Mouse (Mus musculus) gastrocnemius, postnatal 36 days (tissue): ENCODE data around the gene Mindy4. TPM values are rescaled to one million over a fixed set of nuclear protein-coding genes. Genes with fewer than 3 reads are reported as not detected.

ENCODE experiments used
- DNase-seq, 2 experiments: peaks; one replicate each; pipeline ENCODE4 v3.0.0; 2022
- intact Hi-C: fragments of 180-260 bp; cut with DNase I; formaldehyde crosslinking; loops from one replicate; pipeline ENCODE4 v1.15.1; 2025
- total RNA-seq, 2 experiments: library from RNA; stranded (reverse); gene quantifications; 2 replicates each; pipeline ENCODE4 v1.2.3; 2021

Mindy4 gene
- total RNA-seq, 2 experiments from 2014 or later = 3.0 to 3.4 TPM

DNA sequence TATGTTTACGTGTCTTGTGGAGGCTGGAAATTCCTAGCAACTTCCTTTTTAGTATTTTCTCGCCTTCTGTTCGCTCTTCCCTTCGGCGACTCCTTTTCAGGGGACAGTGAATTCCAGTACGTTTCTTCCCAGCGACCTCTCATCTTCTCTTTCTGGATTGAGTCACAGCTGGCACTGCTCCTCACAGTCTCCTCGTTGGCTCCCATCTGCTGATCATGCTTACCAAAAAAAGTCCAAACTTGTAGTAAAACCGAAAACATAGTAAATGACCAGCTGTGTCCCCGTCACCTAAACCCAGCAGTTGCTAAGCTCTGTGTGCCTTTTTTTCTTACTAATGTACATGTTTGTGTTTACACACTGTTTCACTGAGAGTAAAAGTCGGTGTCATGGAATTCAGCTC lies 47.6 kb downstream of the Mindy4 start:
- intact Hi-C loops = no loop called here

DNA sequence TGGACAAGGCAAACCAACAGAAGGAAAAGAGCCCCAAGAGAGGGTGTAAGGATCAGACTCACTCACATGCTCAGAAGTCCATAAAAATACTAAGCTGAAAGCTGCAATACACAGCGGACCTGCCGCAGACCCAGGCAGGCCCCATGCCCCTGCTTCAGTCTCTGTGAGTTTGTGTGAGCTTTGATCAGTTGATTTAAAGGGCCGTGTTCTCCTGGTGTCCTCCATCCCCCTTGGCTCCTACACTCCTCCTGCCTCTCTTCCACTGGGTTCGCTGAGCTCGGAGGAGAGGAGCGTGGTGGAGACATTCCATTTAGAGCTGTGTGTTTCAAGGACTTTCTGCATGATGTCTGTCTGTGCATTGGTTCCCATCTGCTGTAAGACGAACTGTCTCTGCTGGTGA lies 48.4 kb downstream of the Mindy4 start:
- intact Hi-C loops = no loop called here
- no peak for DNase-seq

More for the DNA sequence above, 47.6 kb downstream of the Mindy4 start:
- no peak for DNase-seq

DNA sequence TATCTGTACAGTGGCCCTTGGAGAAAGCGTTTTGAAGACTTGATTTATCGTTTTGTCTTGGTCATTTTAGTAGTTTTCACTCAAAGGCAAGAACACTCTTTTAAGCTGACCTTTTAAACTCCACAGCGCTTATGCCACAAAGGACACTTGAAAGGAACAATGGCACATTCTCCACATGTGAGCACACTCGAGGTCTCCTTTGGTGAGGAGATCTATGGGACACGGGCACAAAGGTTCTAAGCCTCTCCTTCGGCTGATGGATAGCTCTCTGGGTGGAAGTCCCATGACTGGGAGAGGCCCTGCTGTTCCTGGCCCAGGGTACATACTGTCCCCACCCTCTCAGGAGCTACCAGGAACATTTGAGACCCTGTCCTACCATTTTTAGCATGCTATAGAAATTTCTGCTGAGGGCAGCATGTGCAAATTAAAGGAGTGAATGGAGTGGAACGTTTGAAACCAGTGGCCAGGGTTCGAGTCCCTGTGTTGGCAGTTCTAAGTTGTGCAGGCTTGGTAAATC lies 49.6 kb downstream of the Mindy4 start:
- intact Hi-C loops = no loop called here
- DNase-seq = no peak

GRCm38 (mm10) chr6:55256500-55257191 lies 53.5 kb downstream of the Mindy4 start:
- DNase-seq = no peak
- intact Hi-C loops = no loop called here

DNA sequence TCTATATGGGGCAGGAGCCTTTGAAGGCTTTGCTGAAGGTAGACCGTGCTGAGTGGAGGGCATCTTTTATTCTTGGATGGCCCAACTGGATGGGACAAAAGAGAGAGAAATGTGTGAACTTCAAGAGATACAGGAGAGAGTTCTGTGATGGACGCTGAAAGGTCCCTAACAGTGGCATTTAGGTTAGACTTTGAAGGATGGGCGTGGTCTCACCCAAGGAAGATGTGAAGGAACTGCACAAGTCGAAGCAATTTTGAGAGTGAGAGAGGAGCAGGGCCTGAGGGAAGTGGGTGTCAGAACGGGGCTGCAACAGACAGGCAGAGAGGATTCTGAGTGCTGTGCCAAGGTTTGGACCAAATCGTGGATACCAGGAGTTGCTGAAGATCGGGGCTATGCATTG lies 54.1 kb downstream of the Mindy4 start:
- DNase-seq = no peak
- intact Hi-C loops = no loop called here

- intact Hi-C loops = no loop called here
These were observed 55.5 kb downstream of the Mindy4 start for GRCm38 (mm10) chr6:55258428-55259325.

DNA sequence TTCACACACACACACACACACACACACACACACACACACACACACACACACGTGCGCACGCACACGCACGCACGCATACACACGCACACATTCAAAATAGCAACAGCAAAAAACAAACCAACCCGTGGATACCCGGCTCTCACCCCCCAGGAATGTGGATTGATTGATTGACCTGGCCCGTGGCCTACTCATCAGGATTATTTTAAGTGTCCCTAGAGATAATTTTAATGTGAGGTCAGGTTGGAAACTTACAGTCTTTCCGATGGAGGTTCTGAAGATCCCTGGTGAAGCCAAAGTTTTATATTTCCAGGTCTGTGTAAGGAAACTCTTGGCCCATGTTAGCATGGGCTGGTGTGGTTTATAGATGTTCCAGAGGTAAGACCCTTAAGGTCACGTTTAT lies 59.0 kb downstream of the Mindy4 start:
- DNase-seq = no peak
- intact Hi-C loops = no loop called here

More at GRCm38 (mm10) chr6:55258428-55259325, 55.5 kb downstream of the Mindy4 start:
- DNase-seq = no peak

DNA sequence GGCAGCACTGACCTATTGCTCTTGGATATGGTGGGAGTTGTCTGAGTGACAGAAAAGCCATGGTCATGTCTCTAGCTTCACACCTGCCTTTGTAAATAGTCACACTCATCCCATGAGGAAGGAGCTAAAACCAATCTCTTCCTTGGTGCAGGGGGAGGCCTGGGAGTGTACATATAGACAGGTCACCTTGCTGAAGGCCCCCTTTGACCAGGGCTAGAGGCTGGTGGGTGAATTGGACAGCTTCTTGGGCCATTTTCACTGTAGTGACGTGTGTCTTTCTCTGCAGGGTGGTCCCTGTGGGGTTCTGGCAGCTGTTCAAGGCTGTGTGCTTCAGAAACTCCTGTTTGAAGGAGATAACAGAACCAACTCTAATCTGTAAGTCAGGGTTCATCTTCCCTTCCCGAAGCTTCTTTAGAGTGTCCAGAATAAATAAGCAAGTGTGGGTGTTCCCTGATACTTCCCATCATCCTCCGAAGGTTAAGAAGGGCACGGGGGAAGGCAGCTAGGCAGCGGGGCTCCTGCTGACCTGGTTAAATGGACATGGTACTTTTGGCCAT lies 60.4 kb downstream of the Mindy4 start:
- DNase-seq = no peak
- intact Hi-C loops = no loop called here

DNA sequence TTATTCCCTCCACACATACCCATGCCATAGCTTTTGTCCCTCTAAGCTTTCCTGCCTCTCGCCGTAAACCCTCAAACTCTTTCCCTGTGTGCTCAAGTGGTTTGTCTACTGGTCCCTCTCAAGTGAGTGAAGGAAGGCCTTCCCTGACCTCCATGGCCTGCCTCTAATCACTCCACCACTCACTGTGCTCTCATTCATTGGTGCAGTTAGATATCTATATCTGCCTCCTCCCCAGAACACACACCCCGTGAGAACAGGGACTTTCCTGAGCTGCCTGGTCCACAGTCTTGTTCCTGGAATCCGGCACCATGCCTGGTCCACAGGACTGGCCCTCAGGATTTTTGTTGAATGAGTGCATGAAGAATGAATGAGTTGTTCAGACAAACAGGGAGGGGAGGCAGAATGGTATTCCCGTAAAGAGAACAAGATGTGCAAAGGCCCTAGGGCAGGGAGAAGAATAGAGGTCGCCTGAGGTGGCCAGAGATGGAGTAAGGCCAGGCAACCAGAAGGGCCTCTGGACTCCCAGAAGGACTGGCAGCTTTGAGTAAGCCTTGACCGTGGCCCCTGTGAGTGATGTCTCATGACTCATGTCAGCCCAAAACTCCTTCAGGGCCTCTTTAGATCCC lies 61.7 kb downstream of the Mindy4 start:
- DNase-seq = no peak
- intact Hi-C loops = no loop called here

DNA sequence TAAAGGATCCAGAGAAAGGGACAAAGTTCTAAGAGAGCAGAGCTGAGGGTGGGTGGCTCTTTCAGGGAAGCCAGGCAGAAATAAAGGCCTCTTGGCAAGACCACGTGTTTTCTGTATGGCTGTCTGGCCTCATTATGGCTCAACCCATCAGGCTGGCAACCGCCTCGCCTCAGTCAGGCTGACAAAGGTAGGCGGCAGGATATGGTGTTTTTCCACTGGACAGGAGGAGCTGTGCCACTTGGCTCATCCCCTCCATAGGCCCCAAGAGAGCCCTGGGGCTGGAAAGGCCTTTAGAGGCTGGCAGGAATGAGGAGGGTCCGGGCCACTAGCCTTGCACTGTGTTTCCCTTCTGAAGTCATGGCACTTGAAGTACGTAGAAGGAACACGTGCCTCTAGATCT lies 69.8 kb downstream of the Mindy4 start:
- intact Hi-C loops = no loop called here
- DNase-seq = no peak

DNA sequence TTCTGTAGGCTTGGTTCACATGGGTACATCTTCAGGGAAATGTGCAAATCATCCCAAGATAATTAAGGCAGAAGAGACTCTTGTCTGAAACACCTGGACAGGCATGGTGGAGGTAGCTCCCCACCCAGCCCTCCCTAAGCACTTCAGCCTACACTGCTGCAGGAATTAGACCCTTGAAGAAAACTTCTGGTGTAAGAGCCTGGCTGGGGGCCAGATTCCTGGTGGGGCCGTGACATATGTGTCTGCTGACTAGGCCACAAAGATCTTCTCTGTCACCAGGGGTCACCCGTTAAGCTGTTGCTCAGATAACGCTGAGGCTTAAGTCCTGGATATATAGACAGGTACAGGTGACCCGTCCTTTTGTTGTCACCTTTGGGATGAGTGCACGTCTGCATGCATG lies 70.3 kb downstream of the Mindy4 start:
- intact Hi-C loops = no loop called here
- DNase-seq = no peak

DNA sequence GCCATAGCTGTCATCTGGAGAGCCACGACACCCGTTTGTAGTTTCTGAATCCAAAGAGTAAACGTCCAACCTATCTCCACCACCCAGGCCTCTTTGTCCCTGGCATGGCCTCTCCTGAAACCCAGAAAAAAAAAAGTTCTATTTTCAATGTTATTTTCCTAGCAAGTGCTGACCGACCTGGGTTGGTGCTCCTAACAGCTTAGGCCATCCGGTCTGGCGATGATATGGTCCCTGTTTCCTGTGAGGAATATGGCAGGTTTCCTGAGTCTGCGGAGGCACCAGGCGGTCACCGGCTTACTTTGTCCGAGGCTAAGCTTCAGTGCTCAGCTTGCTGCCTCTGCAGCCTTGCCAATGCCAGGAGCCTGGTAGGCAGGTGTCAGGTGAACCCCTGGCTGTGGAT lies 71.8 kb downstream of the Mindy4 start:
- intact Hi-C loops = no loop called here
- no peak for DNase-seq

DNA sequence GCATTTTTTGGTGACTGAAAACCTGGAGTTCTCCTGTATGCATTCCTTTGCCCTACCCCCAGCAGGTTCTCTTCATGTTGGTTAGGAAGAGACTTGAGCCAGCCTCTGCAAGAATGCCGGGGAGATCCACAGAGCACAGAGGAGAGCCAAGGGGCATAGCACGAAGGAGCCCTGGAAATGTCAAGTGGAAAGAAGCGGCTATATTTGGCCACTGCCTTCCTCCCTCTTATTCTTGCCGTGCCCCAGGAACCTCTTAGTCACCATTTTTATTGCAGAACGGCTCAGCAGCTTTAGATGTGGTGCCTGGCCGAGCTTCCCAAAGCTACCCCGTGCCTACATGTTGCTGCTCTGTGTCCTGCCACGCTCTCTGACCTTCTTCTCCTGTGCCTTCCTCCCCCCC lies 72.6 kb downstream of the Mindy4 start:
- DNase-seq = no peak
- intact Hi-C loops = no loop called here

GRCm38 (mm10) chr6:55276692-55277282 lies 73.6 kb downstream of the Mindy4 start:
- DNase-seq = no peak
- intact Hi-C loops = no loop called here

DNA sequence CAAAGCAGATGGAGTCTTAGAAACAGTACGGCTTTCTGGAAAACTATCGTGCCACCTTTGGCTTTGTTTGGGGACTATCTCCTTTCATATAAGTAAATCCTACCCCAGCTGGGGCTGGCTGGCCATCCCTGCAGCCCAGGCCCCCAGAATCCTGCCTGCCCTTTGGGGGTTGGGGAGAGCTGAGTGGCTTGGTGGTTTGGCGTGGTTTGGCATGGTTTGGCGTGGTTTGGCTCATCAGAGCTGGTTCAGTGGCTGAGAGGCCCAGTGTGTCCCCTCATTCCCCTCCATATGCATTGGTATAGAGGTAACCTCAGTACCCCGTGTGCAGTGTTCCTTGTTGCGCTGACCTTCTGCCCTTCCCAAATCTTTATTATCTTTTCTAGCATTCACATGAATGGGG lies 74.9 kb downstream of the Mindy4 start:
- intact Hi-C loops = no loop called here
- DNase-seq = no peak

DNA sequence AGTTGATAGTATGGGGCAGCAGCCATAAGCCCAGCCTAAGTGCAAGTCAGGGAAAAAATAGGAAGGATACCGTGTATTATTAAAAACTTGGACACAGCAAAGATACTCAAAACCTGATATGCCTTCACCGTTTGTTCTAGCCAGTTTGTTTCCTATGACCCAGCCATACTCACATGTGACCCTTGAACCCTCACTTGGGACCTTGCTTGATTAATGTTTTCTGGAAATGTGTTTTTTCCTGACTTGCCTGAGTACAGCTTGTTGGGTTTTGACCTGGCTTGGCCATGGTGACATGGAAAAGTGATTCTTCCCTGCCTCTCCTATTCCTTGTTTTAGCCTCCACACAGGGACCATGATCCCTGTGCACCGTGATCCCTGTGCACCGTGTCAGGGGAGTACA lies 75.3 kb downstream of the Mindy4 start:
- no peak for DNase-seq
- intact Hi-C loops = no loop called here

DNA sequence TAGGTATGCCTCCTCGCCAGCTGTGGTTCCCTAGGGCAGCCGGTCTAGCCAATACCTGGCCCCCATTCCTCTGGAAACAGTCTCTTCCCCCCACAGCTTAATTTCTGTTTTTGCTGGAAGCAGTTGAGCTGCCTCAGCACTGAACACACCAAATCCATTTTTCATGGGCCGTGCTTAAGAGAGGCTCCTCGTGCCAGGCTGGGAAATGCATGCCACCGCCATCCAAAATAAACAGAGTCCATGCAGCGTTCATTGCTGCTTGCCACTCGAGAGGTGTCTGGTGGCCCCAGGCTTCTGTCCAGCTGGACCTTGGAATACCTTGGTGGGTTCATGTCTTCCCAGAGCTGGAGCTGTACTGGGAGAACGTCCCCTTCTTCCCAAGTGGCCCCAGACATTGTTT lies 77.8 kb downstream of the Mindy4 start:
- no peak for DNase-seq
- intact Hi-C loops = no loop called here

DNA sequence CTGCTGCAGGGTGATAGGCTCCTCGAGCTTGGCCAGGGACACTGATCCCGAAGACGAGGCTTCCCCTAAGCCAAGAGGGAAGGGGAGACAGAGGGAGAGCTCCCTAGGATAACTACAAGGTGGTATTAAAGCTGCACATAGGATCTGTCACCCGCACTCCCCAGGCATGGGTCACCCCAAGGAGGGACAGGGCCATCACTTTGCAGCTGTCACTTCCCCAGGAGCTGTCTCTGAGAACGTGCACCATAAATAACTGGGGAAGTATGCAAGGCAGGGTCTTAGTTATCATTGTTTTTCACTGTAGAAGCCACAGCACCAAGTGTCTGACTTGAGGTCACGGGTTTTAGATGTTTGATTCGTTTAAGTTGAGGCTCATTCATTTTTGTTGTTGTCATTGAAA lies 78.5 kb downstream of the Mindy4 start:
- intact Hi-C loops = no loop called here
- no peak for DNase-seq

- no peak for DNase-seq
- intact Hi-C loops = no loop called here
These were observed 79.2 kb downstream of the Mindy4 start for GRCm38 (mm10) chr6:55282348-55282747.

- no peak for DNase-seq
- intact Hi-C loops = no loop called here
These were observed 82.0 kb downstream of the Mindy4 start for GRCm38 (mm10) chr6:55285218-55285617.
